Mouse (Mus musculus) testis, adult 2 months (tissue): Measurements from ENCODE around the gene Fat2.

Source experiments
- CTCF ChIP-seq: fragments of 200-500 bp; IDR thresholded peaks from 2 replicates; pipeline ENCODE4 v1.5.1; 2012; ENCODE audit warnings: low read depth, mild to moderate bottlenecking, inconsistent platforms, low read length, moderate library complexity; ENCODE audit not compliant: control insufficient read depth, insufficient read depth, insufficient replicate concordance
- POLR2A ChIP-seq: fragments of 200-500 bp; IDR thresholded peaks from 2 replicates; pipeline ENCODE4 v1.6.1; 2012; ENCODE audit warnings: low read depth, mild to moderate bottlenecking, inconsistent platforms, low read length, moderate library complexity; ENCODE audit not compliant: control insufficient read depth

GRCm38 (mm10) chr11:55327111-55327510 is 9.3 kb downstream of the Fat2 start:
- TF ChIP-seq POLR2A: no peak
- TF ChIP-seq CTCF: no peak
